ENCODE assay signal across 14 mouse cellular contexts in genomic region chr2:69020636-69021310, GRCm38 (mm10).
DNase-seq lines count a peak whose midpoint lies in the region; ATAC-seq and TF ChIP-seq lines count a peak whose summit lies in the region.
"Had no signal": no experiment of that assay in that cellular context is flagged by ENCODE, and none has a peak within 500 bp of the region (broad histone marks: within the 10 kb centered on the region; RNA-seq: fewer than 3 reads in every experiment).

No protein-coding gene starts in this region.

- H3K9ac ChIP-seq in hindbrain, embryonic 13.5 days: no peak overlapping the region
- no peak overlapping the region for H3K9ac ChIP-seq in hindbrain, embryonic 11.5 days (ENCODE audit: low read depth, low read length)
- no peak overlapping the region for H3K9ac ChIP-seq in hindbrain, embryonic 16.5 days (ENCODE audit: low read depth, low read length)
- H3K9ac ChIP-seq: lung, embryonic 15.5 days had no signal

- H3K27ac ChIP-seq in hindbrain, embryonic 13.5 days: no peak overlapping the region
- H3K27ac ChIP-seq in hindbrain, embryonic 11.5 days (ENCODE audit: low read depth, low read length): no peak overlapping the region
- H3K27ac ChIP-seq in testis, adult 2 months (ENCODE audit: control insufficient read depth, insufficient read depth, low read depth, low read length): no peak overlapping the region
- H3K27ac ChIP-seq in hindbrain, embryonic 16.5 days (ENCODE audit: low read depth, low read length): no peak overlapping the region
- H3K27ac ChIP-seq: heart, adult 2 months; lung, embryonic 15.5 days had no signal

- H3K4me3 ChIP-seq in hindbrain, embryonic 13.5 days: no peak overlapping the region
- no peak overlapping the region for H3K4me3 ChIP-seq in hindbrain, embryonic 11.5 days (ENCODE audit: low read depth, low read length)
- no peak overlapping the region for H3K4me3 ChIP-seq in testis, adult 2 months (ENCODE audit: control insufficient read depth, low read depth, low read length)
- H3K4me3 ChIP-seq in hindbrain, embryonic 16.5 days (ENCODE audit: low read length): no peak overlapping the region
- H3K4me3 ChIP-seq: heart, adult 2 months; lung, embryonic 15.5 days had no signal

- TF ChIP-seq CTCF in testis, adult 2 months (IDR thresholded peaks at IDR 0.05; ENCODE audit: control insufficient read depth, insufficient read depth, insufficient replicate concordance, low read depth, low read length): 0 out of 2 replicates have a peak, but pooled peaks have one; percentile 8

- no peak for TF ChIP-seq POLR2A in testis, adult 2 months (IDR thresholded peaks at IDR 0.05; ENCODE audit: control insufficient read depth, low read depth, low read length)

- DNase-seq in hindbrain, embryonic 11.5 days (ENCODE audit: low spot score): no peak
- DNase-seq in testis, postnatal 10 days (ENCODE audit: low spot score): no peak
- DNase-seq in adrenal gland, adult 8-10 months: no peak
- DNase-seq in adrenal gland, postnatal 10 days: no peak
- DNase-seq: cerebellum, adult 9-10 months; heart, adult 2 months; layer of hippocampus, adult 9-11 months; right cerebral cortex, postnatal 25 days; thymus, adult 18-20 months had no signal

- peaks cover 12% of the 10 kb centered on the region for H3K4me1 ChIP-seq in hindbrain, embryonic 13.5 days (replicated peaks)
- no peaks in the 10 kb centered on the region for H3K4me1 ChIP-seq in hindbrain, embryonic 11.5 days (replicated peaks; ENCODE audit: control insufficient read depth, insufficient read depth, low read length)
- H3K4me1 ChIP-seq in testis, adult 2 months (ENCODE audit: control insufficient read depth, insufficient read depth, low read length): no peaks in the 10 kb centered on the region
- H3K4me1 ChIP-seq in hindbrain, embryonic 16.5 days (ENCODE audit: control insufficient read depth, insufficient read depth, low read depth, low read length): peaks cover 3% of the 10 kb centered on the region; the same call in 1 of the 2 replicates

- no peaks in the 10 kb centered on the region for H3K9me3 ChIP-seq in hindbrain, embryonic 13.5 days
- no peaks in the 10 kb centered on the region for H3K9me3 ChIP-seq in hindbrain, embryonic 11.5 days (ENCODE audit: control insufficient read depth, low read length)
- no peaks in the 10 kb centered on the region for H3K9me3 ChIP-seq in hindbrain, embryonic 16.5 days (ENCODE audit: control insufficient read depth, low read length)
- H3K9me3 ChIP-seq: lung, embryonic 15.5 days had no signal

- H3K27me3 ChIP-seq in hindbrain, embryonic 13.5 days: no peaks in the 10 kb centered on the region
- no peaks in the 10 kb centered on the region for H3K27me3 ChIP-seq in hindbrain, embryonic 11.5 days (ENCODE audit: control insufficient read depth, insufficient read depth, low read length)
- H3K27me3 ChIP-seq in testis, adult 2 months (ENCODE audit: control insufficient read depth, insufficient read depth, low read length): no peaks in the 10 kb centered on the region
- no peaks in the 10 kb centered on the region for H3K27me3 ChIP-seq in hindbrain, embryonic 16.5 days (replicated peaks; ENCODE audit: control insufficient read depth, insufficient read depth, low read length)
- H3K27me3 ChIP-seq: lung, embryonic 15.5 days had no signal

- no peak overlapping the region for H3K4me2 ChIP-seq in hindbrain, embryonic 13.5 days
- H3K4me2 ChIP-seq in hindbrain, embryonic 11.5 days (replicated peaks; ENCODE audit: low read depth, low read length): no peak overlapping the region
- no peak overlapping the region for H3K4me2 ChIP-seq in hindbrain, embryonic 16.5 days (ENCODE audit: low read length)
- H3K4me2 ChIP-seq: liver, embryonic 11.5 days; lung, embryonic 15.5 days had no signal

- 87% methylated on average over 4 of the region's 4 CpGs for WGBS in hindbrain, embryonic 13.5 days
- WGBS in hindbrain, embryonic 11.5 days: 89% methylated on average over 4 of the region's 4 CpGs
- WGBS in hindbrain, embryonic 16.5 days: 86% methylated on average over 4 of the region's 4 CpGs

- peak; percentile 72; the same call in 1 of the 2 replicates for ATAC-seq in hindbrain, embryonic 13.5 days (ENCODE audit: low FRiP score)
- ATAC-seq in hindbrain, embryonic 11.5 days (ENCODE audit: low FRiP score): no peak
- ATAC-seq in hindbrain, embryonic 16.5 days: peak; percentile 40; the same call in 1 of the 2 replicates

- no peaks in the 10 kb centered on the region for H3K36me3 ChIP-seq in hindbrain, embryonic 13.5 days
- no peaks in the 10 kb centered on the region for H3K36me3 ChIP-seq in hindbrain, embryonic 11.5 days (ENCODE audit: control insufficient read depth, insufficient read depth, low read length)
- H3K36me3 ChIP-seq in testis, adult 2 months (ENCODE audit: control insufficient read depth, insufficient read depth, low read length): no peaks in the 10 kb centered on the region
- no peaks in the 10 kb centered on the region for H3K36me3 ChIP-seq in hindbrain, embryonic 16.5 days (ENCODE audit: control insufficient read depth, insufficient read depth, low read length)
- H3K36me3 ChIP-seq: lung, embryonic 15.5 days had no signal
